Mouse (Mus musculus) lung, postnatal 0 days (tissue): ENCODE data around the gene Syt7. TPM values are rescaled to one million over a fixed set of nuclear protein-coding genes. Genes with fewer than 3 reads are reported as not detected.

Source experiments
- ATAC-seq: fragments of 200-750 bp; cut with Nextera tagmentation; 2 replicates; pipeline ENCODE4 v1.8.0; 2017; ENCODE audit warnings: moderate library complexity
- DNase-seq: peaks from one replicate; pipeline ENCODE4 v3.0.0-alpha.2; 2016; ENCODE audit warnings: low spot score
- H3K27ac ChIP-seq: fragments of 300-500 bp; sonication (generic); 2 replicates; pipeline ENCODE4 v1.5.1; 2014; ENCODE audit warnings: antibody characterized with exemption, mild to moderate bottlenecking, low read length, mixed read lengths
- H3K27me3 ChIP-seq: fragments of 300-500 bp; sonication (generic); replicated peaks from 2 replicates; pipeline ENCODE4 v1.6.1; 2014; ENCODE audit warnings: low read length, mixed read lengths; ENCODE audit not compliant: insufficient read depth
- H3K36me3 ChIP-seq: fragments of 300-500 bp; sonication (generic); 2 replicates; pipeline ENCODE4 v1.6.1; 2014; ENCODE audit warnings: low read length, mixed read lengths; ENCODE audit not compliant: insufficient read depth
- H3K4me1 ChIP-seq: fragments of 300-500 bp; sonication (generic); 2 replicates; pipeline ENCODE4 v1.6.1; 2014; ENCODE audit warnings: antibody characterized with exemption, low read depth, low read length, mixed read lengths; ENCODE audit not compliant: insufficient read depth
- H3K4me2 ChIP-seq: fragments of 300-500 bp; sonication (generic); replicated peaks from 2 replicates; pipeline ENCODE4 v1.6.1; 2014; ENCODE audit warnings: low read depth, mild to moderate bottlenecking, low read length, moderate library complexity, mixed read lengths
- H3K4me3 ChIP-seq: fragments of 300-500 bp; sonication (generic); 2 replicates; pipeline ENCODE4 v1.5.1; 2014; ENCODE audit warnings: low read depth, low read length
- H3K9ac ChIP-seq: fragments of 300-500 bp; sonication (generic); replicated peaks from 2 replicates; pipeline ENCODE4 v1.6.1; 2014; ENCODE audit warnings: low read depth, mild to moderate bottlenecking
- H3K9me3 ChIP-seq: fragments of 300-500 bp; sonication (generic); 2 replicates; pipeline ENCODE4 v1.6.1; 2016; ENCODE audit warnings: low read length, mixed read lengths
- CTCF ChIP-seq: IDR thresholded peaks from 2 replicates; pipeline ENCODE4 v1.5.1; 2016; ENCODE audit warnings: antibody characterized with exemption, mild to moderate bottlenecking
- EP300 ChIP-seq: IDR thresholded peaks from 2 replicates; pipeline ENCODE4 v1.6.1; 2016; ENCODE audit warnings: antibody characterized with exemption, mild to moderate bottlenecking, control low read depth
- WGBS: fragments of 180-500 bp; shearing (Covaris S2); extraction: QIAGEN DNeasy Blood & Tissue Kit; methylation state at CpG from one replicate; pipeline ENCODE4 v1.1.7; 2014; 5-methylcytosine and 5-hydroxymethylcytosine counted together
- polyA plus RNA-seq: library from polyadenylated mRNA; unstranded; fragments of >200 nt; fragmentation: Nextera tagmentation; extraction: Ambion mirVana; gene quantifications from 2 replicates; pipeline ENCODE4 v1.2.1, GENCODE M21; 2015

Gene Syt7
- polyA plus RNA-seq, 1 experiment from 2014 or later, result 3.0 TPM

GRCm38 (mm10) chr19:10398296-10398695 lies 9.4 kb downstream of the Syt7 start:
- no peak overlapping the region for H3K4me3 ChIP-seq
- no peak for ATAC-seq

GRCm38 (mm10) chr19:10402771-10403494 lies 14.0 kb downstream of the Syt7 start:
- WGBS, result 26% methylated on average over 16 of the region's 16 CpGs
- Histone ChIP-seq H3K27me3 (no peaks in the 10 kb centered on the region), H3K9ac (no peak overlapping the region), H3K4me1 (no peaks in the 10 kb centered on the region), H3K27ac (no peak overlapping the region), H3K9me3 (no peaks in the 10 kb centered on the region), H3K4me2 (no peak overlapping the region), H3K4me3 (no peak overlapping the region), H3K36me3 (no peaks in the 10 kb centered on the region)
- TF ChIP-seq EP300, result no peak
- TF ChIP-seq CTCF, result peak; percentile 65
- ATAC-seq (peak; percentile 77), DNase-seq (peak; percentile 91)

More at GRCm38 (mm10) chr19:10398296-10398695, 9.4 kb downstream of the Syt7 start:
- H3K27me3 ChIP-seq, result no peaks in the 10 kb centered on the region
- H3K36me3 ChIP-seq, result no peaks in the 10 kb centered on the region
- no peak for TF ChIP-seq EP300
- TF ChIP-seq CTCF, result no peak
- H3K9me3 ChIP-seq, result no peaks in the 10 kb centered on the region
- no peak overlapping the region for H3K4me2 ChIP-seq
- DNase-seq, result no peak
- no peak overlapping the region for H3K27ac ChIP-seq
- 55% methylated on average over 6 of the region's 6 CpGs for WGBS
- no peak overlapping the region for H3K9ac ChIP-seq
- H3K4me1 ChIP-seq, result no peaks in the 10 kb centered on the region

GRCm38 (mm10) chr19:10403593-10404380 lies 14.9 kb downstream of the Syt7 start:
- Histone ChIP-seq H3K4me3 (no peak overlapping the region), H3K9ac (no peak overlapping the region), H3K4me2 (no peak overlapping the region), H3K4me1 (no peaks in the 10 kb centered on the region), H3K9me3 (no peaks in the 10 kb centered on the region), H3K27ac (no peak overlapping the region), H3K27me3 (no peaks in the 10 kb centered on the region), H3K36me3 (no peaks in the 10 kb centered on the region)
- ATAC-seq, result no peak
- TF ChIP-seq EP300, result no peak
- no peak for TF ChIP-seq CTCF
- no peak for DNase-seq
- 73% methylated on average over 10 of the region's 10 CpGs for WGBS

- H3K4me3 ChIP-seq, result no peak overlapping the region
- no peak overlapping the region for H3K27ac ChIP-seq
- H3K4me2 ChIP-seq, result no peak overlapping the region
- TF ChIP-seq CTCF (no peak), EP300 (no peak)
- 68% methylated on average over 10 of the region's 10 CpGs for WGBS
- no peak for ATAC-seq
- no peak for DNase-seq
- no peak overlapping the region for H3K9ac ChIP-seq
- H3K36me3 ChIP-seq, result no peaks in the 10 kb centered on the region
- H3K9me3 ChIP-seq, result no peaks in the 10 kb centered on the region
- H3K4me1 ChIP-seq, result no peaks in the 10 kb centered on the region
- H3K27me3 ChIP-seq, result no peaks in the 10 kb centered on the region
These were observed 15.5 kb downstream of the Syt7 start for GRCm38 (mm10) chr19:10404424-10404823.

GRCm38 (mm10) chr19:10404911-10405310 lies 16.0 kb downstream of the Syt7 start:
- Histone ChIP-seq H3K4me2 (no peak overlapping the region), H3K27ac (no peak overlapping the region), H3K9ac (no peak overlapping the region), H3K4me3 (no peak overlapping the region), H3K9me3 (no peaks in the 10 kb centered on the region), H3K27me3 (no peaks in the 10 kb centered on the region), H3K36me3 (no peaks in the 10 kb centered on the region), H3K4me1 (no peaks in the 10 kb centered on the region)
- TF ChIP-seq EP300, result no peak
- no peak for TF ChIP-seq CTCF
- WGBS, result 57% methylated on average over 2 of the region's 2 CpGs
- no peak for DNase-seq
- no peak for ATAC-seq

- Histone ChIP-seq H3K4me1 (no peaks in the 10 kb centered on the region; the same call in 1 of the 2 replicates), H3K36me3 (no peaks in the 10 kb centered on the region), H3K27ac (no peak overlapping the region), H3K4me2 (no peak overlapping the region), H3K4me3 (no peak overlapping the region), H3K9me3 (no peaks in the 10 kb centered on the region), H3K27me3 (no peaks in the 10 kb centered on the region), H3K9ac (no peak overlapping the region)
- no peak for ATAC-seq
- DNase-seq, result no peak
- TF ChIP-seq EP300, result no peak
- TF ChIP-seq CTCF, result no peak
- 2% methylated on average over 15 of the region's 19 CpGs for WGBS
These were observed 24.9 kb downstream of the Syt7 start for GRCm38 (mm10) chr19:10413701-10414242.
